ENCODE assay signal across 9 mouse cellular contexts in the genomic region with DNA sequence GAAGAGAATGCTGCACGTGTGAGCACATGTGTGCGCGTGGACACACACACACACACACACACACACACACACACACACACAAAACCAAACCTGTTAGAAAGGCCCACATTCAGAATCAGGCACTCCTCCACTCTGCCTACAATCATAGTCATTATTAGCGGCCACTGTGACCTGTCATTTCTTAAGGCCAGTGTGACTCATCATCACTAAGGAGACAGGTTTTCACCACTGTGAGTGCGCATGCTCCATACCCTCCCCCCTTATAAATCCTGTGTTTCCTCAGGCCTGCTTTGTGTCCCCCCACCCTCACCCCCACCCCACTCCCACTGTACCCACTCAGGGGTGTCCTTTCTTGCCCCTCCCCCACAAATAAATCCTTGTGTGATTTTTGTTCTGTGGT. TPM values are rescaled to one million over a fixed set of nuclear protein-coding genes. Genes with fewer than 3 reads are reported as not detected.
"Had no signal": no experiment of that assay in that cellular context is flagged by ENCODE, and none has a peak within 500 bp of the region (broad histone marks: within the 10 kb centered on the region; RNA-seq: fewer than 3 reads in every experiment).

No protein-coding gene starts in this region.

- DNase-seq: kidney, postnatal 25 days; layer of hippocampus, adult 9-11 months; liver, embryonic 13.5 days; lung, adult 2 months; lung, postnatal 14 days; lung, postnatal 4 days; thymus, adult 18-20 months; thymus, postnatal 4 days had no signal

RNA-seq across cellular contexts. Expression of gene Slc6a12, which starts 58.7 kb away (rescaled TPM):
- total RNA-seq: megakaryocyte-erythroid progenitor cell, adult 5-6 weeks had no signal
